19 mouse cellular contexts compared by ENCODE assay signal in genomic region chr12:112107685-112108084, GRCm38 (mm10). TPM values are rescaled to one million over a fixed set of nuclear protein-coding genes. Genes with fewer than 3 reads are reported as not detected.
"Had no signal": no experiment of that assay in that cellular context is flagged by ENCODE, and none has a peak within 500 bp of the region (broad histone marks: within the 10 kb centered on the region; RNA-seq: fewer than 3 reads in every experiment).

No protein-coding gene starts in this region.

- DNase-seq: kidney, adult 11 months; kidney, adult 9 months; layer of hippocampus, adult 9-11 months; liver, embryonic 13.5 days; lung, embryonic 14.5 days; lung, postnatal 10 days; lung, postnatal 4 days; midbrain, embryonic 14.5 days; right cerebral cortex, adult 18-20 months; right cerebral cortex, postnatal 14 days; right cerebral cortex, postnatal 4 days; thymus, adult 2 months; thymus, postnatal 14 days had no signal

- H3K4me3 ChIP-seq: layer of hippocampus, adult 2 months; left cerebral cortex, adult 2 months; liver, embryonic 13.5 days had no signal

- H3K4me2 ChIP-seq: liver, embryonic 13.5 days; midbrain, embryonic 11.5 days had no signal

- H3K36me3 ChIP-seq: liver, embryonic 13.5 days had no signal

- H3K9ac ChIP-seq: liver, embryonic 13.5 days; lung, embryonic 14.5 days had no signal

- H3K27ac ChIP-seq: layer of hippocampus, adult 2 months; left cerebral cortex, adult 2 months; liver, embryonic 13.5 days; stomach, postnatal 0 days had no signal

- H3K9me3 ChIP-seq: liver, embryonic 13.5 days had no signal

RNA-seq across cellular contexts. Expression of gene Aspg, which starts 1.2 kb away (rescaled TPM):
- total RNA-seq: megakaryocyte progenitor cell, adult 5-6 weeks; megakaryocyte-erythroid progenitor cell, adult 5-6 weeks had no signal
- polyA plus RNA-seq: midbrain, embryonic 14.5 days had no signal

RNA-seq across cellular contexts. Expression of gene Kif26a, which starts 38.3 kb away (rescaled TPM):
- total RNA-seq: megakaryocyte progenitor cell, adult 5-6 weeks; megakaryocyte-erythroid progenitor cell, adult 5-6 weeks had no signal
